Mouse (Mus musculus) adrenal gland (tissue): ENCODE measurements around the gene Kmt2a.

Experiments used
- intact Hi-C: fragments of 180-260 bp; cut with DNase I; formaldehyde crosslinking; loops from one replicate; pipeline ENCODE4 v1.15.1; 2025

Gene Kmt2a

GRCm38 (mm10) chr9:44880309-44881081 lies 601 bp downstream of the Kmt2a start:
- intact Hi-C loops = loop anchor here (5.0 kb wide), 2 partner anchors 37 to 38 kb away; no protein-coding TSS in a partner anchor

- intact Hi-C loops = loop anchor here (5.0 kb wide), 2 partner anchors 37 to 38 kb away; no protein-coding TSS in a partner anchor
Observed at GRCm38 (mm10) chr9:44879694-44880271, 1.3 kb downstream of the Kmt2a start.

- intact Hi-C loops = no loop called here
Observed at GRCm38 (mm10) chr9:44878776-44879500, 2.2 kb downstream of the Kmt2a start.

- intact Hi-C loops = no loop called here
Observed at GRCm38 (mm10) chr9:44877686-44878085, 3.4 kb downstream of the Kmt2a start.

- intact Hi-C loops = no loop called here
Observed at GRCm38 (mm10) chr9:44875476-44875875, 5.6 kb downstream of the Kmt2a start.

- intact Hi-C loops = no loop called here
Observed at GRCm38 (mm10) chr9:44874198-44874597, 6.9 kb downstream of the Kmt2a start.

- intact Hi-C loops = no loop called here
Observed at GRCm38 (mm10) chr9:44873665-44874064, 7.4 kb downstream of the Kmt2a start.

- intact Hi-C loops = no loop called here
Observed at GRCm38 (mm10) chr9:44868336-44869094, 12.6 kb downstream of the Kmt2a start.

- intact Hi-C loops = no loop called here
Observed at GRCm38 (mm10) chr9:44867664-44868063, 13.4 kb downstream of the Kmt2a start.

GRCm38 (mm10) chr9:44866501-44867240 lies 14.4 kb downstream of the Kmt2a start:
- intact Hi-C loops = no loop called here

- intact Hi-C loops = no loop called here
Observed at GRCm38 (mm10) chr9:44861121-44861520, 20.0 kb downstream of the Kmt2a start.

GRCm38 (mm10) chr9:44858657-44859056 lies 22.4 kb downstream of the Kmt2a start:
- intact Hi-C loops = no loop called here

- intact Hi-C loops = no loop called here
Observed at GRCm38 (mm10) chr9:44857405-44857992, 23.6 kb downstream of the Kmt2a start.

GRCm38 (mm10) chr9:44855153-44855552 lies 25.9 kb downstream of the Kmt2a start:
- intact Hi-C loops = no loop called here

GRCm38 (mm10) chr9:44847446-44847845 lies 33.6 kb downstream of the Kmt2a start:
- intact Hi-C loops = no loop called here

- intact Hi-C loops = loop anchor here (5.0 kb wide), 1 partner anchor 41 kb away; the partner anchor contains the start of gene Kmt2a
Observed at GRCm38 (mm10) chr9:44841241-44841640, 39.9 kb downstream of the Kmt2a start.

GRCm38 (mm10) chr9:44836439-44836838 lies 44.7 kb downstream of the Kmt2a start:
- intact Hi-C loops = loop anchor here (2.0 to 5.0 kb wide), 2 partner anchors 71 to 130 kb away; no protein-coding TSS in a partner anchor

- intact Hi-C loops = no loop called here
Observed at GRCm38 (mm10) chr9:44832356-44832755, 48.7 kb downstream of the Kmt2a start.

- intact Hi-C loops = no loop called here
Observed at GRCm38 (mm10) chr9:44830506-44830905, 50.6 kb downstream of the Kmt2a start.

GRCm38 (mm10) chr9:44828944-44829343 lies 52.2 kb downstream of the Kmt2a start:
- intact Hi-C loops = no loop called here
